Mouse (Mus musculus) midbrain, embryonic 13.5 days (tissue): ENCODE measurements at regions not wholly inside any gene's neighbourhood (a gene's known extent, or its start where the extent isn't known, plus 50 kb on each side); places are given as distances from the start of the nearest gene placed in this dataset.

Experiments used
- ATAC-seq: fragments of 200-750 bp; cut with Nextera tagmentation; 2 replicates; pipeline ENCODE4 v1.8.0; 2017; ENCODE audit warnings: mild to moderate bottlenecking, moderate TSS enrichment, moderate library complexity
- H3K27ac ChIP-seq: fragments of 300-500 bp; sonication (generic); 2 replicates; pipeline ENCODE4 v1.5.1; 2015; ENCODE audit warnings: inconsistent platforms, mild to moderate bottlenecking, moderate library complexity
- H3K27me3 ChIP-seq: fragments of 300-500 bp; sonication (generic); 2 replicates; pipeline ENCODE4 v1.6.1; 2015; ENCODE audit warnings: mild to moderate bottlenecking, inconsistent platforms
- H3K36me3 ChIP-seq: fragments of 300-500 bp; sonication (generic); 2 replicates; pipeline ENCODE4 v1.6.1; 2015; ENCODE audit warnings: mild to moderate bottlenecking, inconsistent platforms
- H3K4me1 ChIP-seq: fragments of 300-500 bp; sonication (generic); replicated peaks from 2 replicates; pipeline ENCODE4 v1.6.1; 2015; ENCODE audit warnings: inconsistent platforms
- H3K4me2 ChIP-seq: fragments of 300-500 bp; sonication (generic); replicated peaks from 2 replicates; pipeline ENCODE4 v1.6.1; 2015; ENCODE audit warnings: moderate library complexity, mild to moderate bottlenecking, inconsistent platforms
- H3K4me3 ChIP-seq: fragments of 300-500 bp; sonication (generic); replicated peaks from 2 replicates; pipeline ENCODE4 v1.5.1; 2015; ENCODE audit warnings: mild to moderate bottlenecking, inconsistent platforms
- H3K9ac ChIP-seq: fragments of 300-500 bp; sonication (generic); replicated peaks from 2 replicates; pipeline ENCODE4 v1.6.1; 2015; ENCODE audit warnings: mild to moderate bottlenecking, inconsistent platforms
- H3K9me3 ChIP-seq: fragments of 300-500 bp; sonication (generic); 2 replicates; pipeline ENCODE4 v1.6.1; 2016; ENCODE audit warnings: mild to moderate bottlenecking, inconsistent platforms
- WGBS: fragments of 180-500 bp; shearing (Covaris S2); methylation state at CpG from one replicate; pipeline ENCODE4 v1.1.7; 2015; 5-methylcytosine and 5-hydroxymethylcytosine counted together

DNA sequence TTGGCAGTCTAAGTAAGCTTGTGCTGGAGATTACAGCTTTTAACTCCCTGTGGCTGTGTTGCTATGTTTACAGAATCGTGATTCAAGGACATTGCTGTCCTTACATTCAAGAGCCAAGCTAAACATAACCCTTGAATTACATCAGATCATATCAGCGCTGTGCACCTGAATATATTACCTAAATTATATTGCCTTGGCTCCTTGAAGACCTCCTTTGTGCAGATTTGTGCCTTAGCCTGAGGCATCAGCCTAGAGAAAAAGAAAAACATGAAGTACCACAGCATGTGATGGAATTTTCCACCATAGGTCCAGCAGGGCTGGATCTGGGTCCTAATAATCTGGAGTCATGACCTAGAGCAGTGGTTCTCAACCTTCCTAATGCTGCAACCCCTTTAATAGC is 189.8 kb upstream of the Tsc22d2 start:
- no peak for ATAC-seq
- Histone ChIP-seq H3K4me2 (no peak overlapping the region), H3K27ac (no peak overlapping the region), H3K4me1 (no peaks in the 10 kb centered on the region), H3K9ac (no peak overlapping the region), H3K27me3 (no peaks in the 10 kb centered on the region), H3K4me3 (no peak overlapping the region), H3K36me3 (no peaks in the 10 kb centered on the region), H3K9me3 (no peaks in the 10 kb centered on the region)
- 82% methylated on average over 2 of the region's 2 CpGs for WGBS

DNA sequence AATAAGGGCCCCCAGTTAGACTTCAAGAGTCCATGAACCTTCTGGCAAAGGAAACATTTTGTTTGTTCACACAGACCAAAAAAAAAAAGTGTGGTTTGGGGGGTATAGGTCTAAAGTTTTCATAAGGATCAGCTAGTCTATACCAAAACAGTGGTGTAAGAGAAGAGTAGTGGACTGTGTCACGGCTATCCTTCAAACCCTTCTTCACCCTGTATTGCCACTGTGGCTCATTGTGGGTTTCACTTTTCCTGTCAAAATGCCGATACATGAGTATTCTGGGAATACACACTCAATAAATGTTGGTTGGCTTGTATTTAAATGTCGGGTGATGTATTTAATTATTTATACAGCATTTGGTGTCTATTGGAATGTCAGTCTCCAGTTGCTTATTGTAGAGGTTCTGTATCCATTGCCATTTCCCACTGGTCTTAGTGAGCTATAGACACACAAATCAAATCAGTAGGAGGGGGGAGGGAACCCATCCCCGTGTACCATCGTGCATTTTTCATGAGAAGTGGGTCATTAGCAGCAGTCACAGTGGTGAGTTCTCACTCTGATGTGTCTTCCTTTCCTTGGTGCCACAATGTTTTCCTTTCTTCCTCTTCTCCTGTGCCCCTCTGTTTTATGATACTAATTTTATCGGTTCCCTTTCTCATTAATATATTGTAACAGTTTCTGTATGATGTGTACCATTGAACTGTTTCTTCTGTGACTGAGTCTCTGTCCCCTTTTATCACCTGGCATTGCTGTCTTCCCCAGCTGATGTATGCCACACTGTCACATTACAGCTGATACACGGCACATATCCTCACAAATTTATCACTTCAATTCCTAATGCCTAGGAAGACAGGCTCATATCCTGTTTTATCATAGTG is 187.8 kb upstream of the Tsc22d2 start:
- Histone ChIP-seq H3K9me3 (no peaks in the 10 kb centered on the region), H3K36me3 (no peaks in the 10 kb centered on the region), H3K4me2 (no peak overlapping the region), H3K9ac (no peak overlapping the region), H3K4me3 (no peak overlapping the region), H3K4me1 (no peaks in the 10 kb centered on the region), H3K27ac (no peak overlapping the region), H3K27me3 (no peaks in the 10 kb centered on the region)
- whole genome bisulfite sequencing: 71% methylated on average over 7 of the region's 7 CpGs
- peak; percentile 80 for ATAC-seq

DNA sequence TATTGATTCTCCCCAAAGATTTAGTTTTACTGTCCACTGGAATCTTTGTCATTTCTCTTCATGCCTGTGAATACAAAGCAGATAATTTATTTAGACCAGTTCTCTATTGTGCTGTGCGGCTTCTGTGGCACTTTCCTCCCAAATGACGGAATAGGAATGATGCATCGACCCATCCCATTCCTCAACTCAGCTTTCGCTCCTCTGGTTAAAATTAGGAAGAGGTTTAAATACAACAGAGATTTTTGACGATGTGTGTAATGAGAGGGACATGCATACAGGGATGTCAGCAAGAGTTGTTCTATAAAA is 187.2 kb upstream of the Tsc22d2 start:
- 82% methylated on average over 5 of the region's 5 CpGs for WGBS
- Histone ChIP-seq H3K27me3 (no peaks in the 10 kb centered on the region), H3K4me2 (no peak overlapping the region), H3K4me3 (no peak overlapping the region), H3K4me1 (no peaks in the 10 kb centered on the region), H3K9me3 (no peaks in the 10 kb centered on the region), H3K27ac (no peak overlapping the region), H3K36me3 (no peaks in the 10 kb centered on the region), H3K9ac (no peak overlapping the region)
- no peak for ATAC-seq

DNA sequence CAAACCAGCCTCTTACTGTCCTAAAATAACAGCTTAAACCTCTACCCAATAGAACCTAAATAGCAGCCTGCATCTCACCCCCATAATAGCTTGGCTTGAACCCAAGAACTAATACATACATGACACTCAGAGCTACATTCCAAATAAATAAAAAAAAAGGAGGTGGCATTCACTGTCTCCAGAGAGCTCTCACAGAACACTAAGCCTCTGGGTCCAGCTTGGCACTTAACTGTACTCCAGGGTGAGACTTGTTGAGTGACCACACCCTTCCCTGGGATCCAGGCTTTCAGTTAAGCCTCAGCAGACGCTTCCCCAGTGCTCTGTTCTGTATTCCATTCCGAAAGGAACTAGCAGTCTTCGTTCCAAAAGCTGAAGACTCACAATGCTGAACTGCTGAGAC is 186.3 kb upstream of the Tsc22d2 start:
- Histone ChIP-seq H3K27me3 (no peaks in the 10 kb centered on the region), H3K9me3 (no peaks in the 10 kb centered on the region), H3K4me2 (no peak overlapping the region), H3K4me1 (no peaks in the 10 kb centered on the region), H3K36me3 (no peaks in the 10 kb centered on the region), H3K4me3 (no peak overlapping the region), H3K9ac (no peak overlapping the region), H3K27ac (no peak overlapping the region)
- ATAC-seq: no peak
- WGBS: 80% methylated on average over 3 of the region's 3 CpGs

DNA sequence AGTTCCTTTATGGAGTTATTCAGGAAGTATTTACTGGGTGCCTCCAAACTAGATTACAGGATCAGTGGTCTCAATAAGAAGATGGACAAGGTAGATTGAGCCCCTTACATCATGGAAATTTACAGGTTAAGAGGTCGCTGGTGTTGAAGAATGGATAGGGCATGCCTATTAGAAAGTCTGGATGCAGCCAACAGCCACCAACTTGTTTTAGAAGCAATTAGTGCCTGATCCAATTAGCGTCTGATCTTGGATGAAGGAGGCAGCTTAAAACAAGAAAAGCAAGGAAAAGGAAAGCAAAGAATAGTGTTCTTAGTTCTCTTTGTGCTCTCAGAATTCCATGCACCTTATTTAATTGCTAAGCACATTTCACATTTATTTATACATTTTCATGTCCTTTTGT is 182.8 kb upstream of the Tsc22d2 start:
- no peak overlapping the region for H3K4me3 ChIP-seq
- no peak overlapping the region for H3K27ac ChIP-seq
- 70% methylated on average over 2 of the region's 2 CpGs for WGBS
- no peak overlapping the region for H3K9ac ChIP-seq
- no peaks in the 10 kb centered on the region for H3K27me3 ChIP-seq
- H3K36me3 ChIP-seq: no peaks in the 10 kb centered on the region
- H3K4me1 ChIP-seq: no peaks in the 10 kb centered on the region
- no peak overlapping the region for H3K4me2 ChIP-seq
- no peak for ATAC-seq
- H3K9me3 ChIP-seq: no peaks in the 10 kb centered on the region

DNA sequence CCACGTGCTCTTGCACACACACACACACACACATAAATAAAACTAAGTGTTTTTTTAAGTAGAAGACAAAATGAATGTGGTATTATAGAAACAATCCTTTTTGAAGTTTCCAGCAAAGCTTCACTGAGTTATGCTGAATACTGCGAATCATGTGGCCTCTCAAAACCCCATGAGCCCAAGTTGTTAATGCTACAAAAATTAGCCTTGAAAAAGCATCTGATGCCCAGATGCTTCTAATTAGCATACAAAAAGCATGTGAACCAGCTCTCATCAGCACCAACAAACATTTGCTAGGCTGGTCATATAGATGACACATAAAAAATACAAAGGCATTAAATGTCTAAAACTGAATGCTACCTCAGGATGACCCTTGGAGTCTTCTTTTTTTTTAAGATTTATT is 181.2 kb upstream of the Tsc22d2 start:
- Histone ChIP-seq H3K9me3 (no peaks in the 10 kb centered on the region), H3K9ac (no peak overlapping the region), H3K4me3 (no peak overlapping the region), H3K27me3 (no peaks in the 10 kb centered on the region), H3K36me3 (no peaks in the 10 kb centered on the region), H3K4me1 (no peaks in the 10 kb centered on the region), H3K4me2 (no peak overlapping the region), H3K27ac (no peak overlapping the region)
- ATAC-seq: no peak
- WGBS: 77% methylated on average over 2 of the region's 2 CpGs

DNA sequence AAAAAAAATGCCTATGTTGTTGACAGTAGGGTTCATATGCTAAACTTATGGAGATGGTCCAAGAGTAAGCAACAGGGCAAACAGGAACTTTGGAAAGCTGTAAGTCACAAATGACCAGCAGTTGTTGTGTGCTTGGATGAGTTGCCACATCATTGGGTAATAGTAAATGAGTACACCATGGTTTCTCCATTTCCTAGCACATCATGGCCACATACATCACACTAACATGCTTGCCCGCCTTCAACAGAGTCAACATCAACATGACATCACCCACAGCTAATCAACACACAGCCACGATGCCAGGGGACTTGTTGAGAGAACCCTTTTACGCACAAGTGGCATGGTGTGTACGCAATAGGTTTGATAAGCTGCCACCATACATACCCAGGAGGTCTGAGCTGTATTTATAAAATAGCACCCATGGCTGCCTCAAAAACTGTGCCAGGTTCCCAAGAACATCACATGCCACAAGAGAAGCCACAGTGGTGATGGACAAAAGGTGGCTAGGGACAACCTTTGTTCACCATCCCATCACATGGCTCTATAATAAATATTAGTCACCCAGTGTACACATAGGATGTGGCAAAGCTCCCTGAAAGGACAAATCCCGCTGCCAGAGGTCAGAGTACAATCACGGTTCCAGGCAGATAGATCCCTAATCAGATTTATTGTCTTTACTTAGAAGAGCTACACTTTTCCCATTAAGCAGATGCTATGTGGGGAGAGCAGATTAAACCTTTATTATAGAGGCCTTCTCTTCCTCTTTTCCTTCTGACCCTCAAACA is 179.5 kb upstream of the Tsc22d2 start:
- no peak overlapping the region for H3K9ac ChIP-seq
- H3K36me3 ChIP-seq: no peaks in the 10 kb centered on the region
- H3K27me3 ChIP-seq: no peaks in the 10 kb centered on the region
- no peaks in the 10 kb centered on the region for H3K4me1 ChIP-seq
- no peak overlapping the region for H3K4me2 ChIP-seq
- H3K27ac ChIP-seq: no peak overlapping the region
- 0 out of 2 replicates have a peak, but pooled peaks cover 2% of the 10 kb centered on the region for H3K9me3 ChIP-seq
- 90% methylated on average over 6 of the region's 6 CpGs for WGBS
- ATAC-seq: no peak
- H3K4me3 ChIP-seq: no peak overlapping the region

DNA sequence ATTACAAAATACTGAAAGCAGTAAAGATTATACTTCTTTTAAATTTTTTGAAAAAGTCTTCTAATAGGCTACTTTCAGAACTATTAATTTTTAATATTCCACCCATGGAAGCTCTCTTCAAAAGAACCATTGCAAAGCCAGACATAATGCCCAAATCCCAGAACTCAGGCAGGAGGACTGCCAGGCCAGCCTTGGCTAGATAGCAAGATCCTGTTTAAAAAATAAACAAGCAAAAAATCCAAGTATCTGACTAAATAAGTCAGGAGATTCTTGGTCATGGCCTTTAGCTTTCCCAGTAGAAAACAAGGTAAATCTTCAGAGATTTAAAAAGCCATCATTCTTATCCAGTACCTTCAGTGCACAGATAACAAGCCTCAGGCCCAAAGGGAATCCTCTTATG is 176.4 kb upstream of the Tsc22d2 start:
- Histone ChIP-seq H3K27ac (no peak overlapping the region), H3K36me3 (no peaks in the 10 kb centered on the region), H3K27me3 (no peaks in the 10 kb centered on the region), H3K4me2 (no peak overlapping the region), H3K4me3 (no peak overlapping the region), H3K9ac (no peak overlapping the region), H3K9me3 (0 out of 2 replicates have a peak, but pooled peaks cover 2% of the 10 kb centered on the region), H3K4me1 (no peaks in the 10 kb centered on the region)
- no peak for ATAC-seq

DNA sequence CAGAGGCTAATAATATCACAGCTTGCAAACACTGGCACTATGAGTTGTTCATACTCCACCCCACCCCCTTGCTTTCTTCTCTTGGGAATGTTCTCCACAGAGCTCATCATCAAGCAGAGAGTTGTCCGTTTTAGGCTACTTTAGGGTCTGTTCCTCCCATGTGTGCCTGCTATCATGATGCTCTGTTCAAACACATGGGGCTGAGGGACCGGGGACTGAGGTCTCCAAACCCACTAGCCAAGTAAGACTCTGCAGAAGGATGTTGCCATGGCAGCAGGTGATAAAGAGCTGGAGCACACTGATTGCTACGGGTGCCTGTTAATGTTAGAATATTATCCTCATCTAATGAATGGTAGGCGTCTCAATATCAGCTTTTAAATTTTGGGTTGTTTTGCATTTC is 173.7 kb upstream of the Tsc22d2 start:
- no peak overlapping the region for H3K4me3 ChIP-seq
- 0 out of 2 replicates have a peak, but pooled peaks cover 2% of the 10 kb centered on the region for H3K9me3 ChIP-seq
- ATAC-seq: no peak
- 84% methylated on average over 4 of the region's 4 CpGs for WGBS
- H3K27me3 ChIP-seq: no peaks in the 10 kb centered on the region
- 0 out of 2 replicates have a peak, but pooled peaks cover 3% of the 10 kb centered on the region for H3K4me1 ChIP-seq
- H3K36me3 ChIP-seq: no peaks in the 10 kb centered on the region
- H3K9ac ChIP-seq: no peak overlapping the region
- H3K4me2 ChIP-seq: no peak overlapping the region
- H3K27ac ChIP-seq: no peak overlapping the region

DNA sequence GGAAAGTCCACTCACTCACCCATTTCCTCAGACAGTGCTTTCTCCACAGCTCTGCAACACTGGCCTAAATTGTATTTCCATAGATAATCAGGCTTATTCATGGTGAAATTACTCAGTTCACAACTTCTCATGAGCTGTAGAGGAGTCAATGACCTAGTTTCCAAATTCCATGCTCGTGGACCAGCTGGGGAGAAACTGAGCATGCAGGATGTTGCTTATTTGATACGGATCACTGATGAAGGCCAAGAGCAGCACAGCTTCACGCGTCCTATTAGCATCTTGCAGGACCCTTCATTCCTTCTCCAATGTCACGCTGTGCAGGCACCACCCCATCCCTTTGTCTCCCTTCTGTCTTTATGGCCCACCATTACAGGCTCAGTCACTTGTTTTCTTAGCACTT is 169.2 kb upstream of the Tsc22d2 start:
- Histone ChIP-seq H3K4me3 (no peak overlapping the region), H3K27ac (no peak overlapping the region), H3K4me2 (no peak overlapping the region), H3K9ac (no peak overlapping the region), H3K27me3 (no peaks in the 10 kb centered on the region), H3K9me3 (no peaks in the 10 kb centered on the region), H3K36me3 (no peaks in the 10 kb centered on the region), H3K4me1 (0 out of 2 replicates have a peak, but pooled peaks cover 3% of the 10 kb centered on the region)
- WGBS: 6% methylated on average over 5 of the region's 5 CpGs
- ATAC-seq: no peak

DNA sequence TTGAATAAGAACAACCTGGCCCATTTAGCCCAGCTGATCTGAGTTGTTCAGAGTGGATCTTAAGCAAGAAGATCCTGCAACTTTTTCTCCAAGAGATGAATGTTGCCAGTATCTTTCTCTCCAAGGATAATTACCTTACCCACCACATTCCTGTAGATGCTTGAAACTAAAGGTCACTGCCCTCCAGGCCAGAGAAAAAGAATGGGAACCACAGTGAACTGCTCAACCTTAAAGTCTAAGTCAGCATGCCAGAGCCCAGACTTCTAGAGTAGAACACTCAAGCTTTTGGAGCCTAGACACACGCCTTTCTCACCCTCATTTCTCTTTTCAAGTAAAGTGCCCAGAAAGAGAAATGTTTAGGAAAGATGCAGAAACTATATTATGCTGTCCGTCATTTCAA is 166.5 kb upstream of the Tsc22d2 start:
- 71% methylated on average over 2 of the region's 2 CpGs for WGBS
- Histone ChIP-seq H3K9me3 (no peaks in the 10 kb centered on the region), H3K4me1 (0 out of 2 replicates have a peak, but pooled peaks cover 3% of the 10 kb centered on the region), H3K36me3 (no peaks in the 10 kb centered on the region), H3K27ac (no peak overlapping the region), H3K4me2 (no peak overlapping the region), H3K4me3 (no peak overlapping the region), H3K9ac (no peak overlapping the region), H3K27me3 (no peaks in the 10 kb centered on the region)
- ATAC-seq: no peak

DNA sequence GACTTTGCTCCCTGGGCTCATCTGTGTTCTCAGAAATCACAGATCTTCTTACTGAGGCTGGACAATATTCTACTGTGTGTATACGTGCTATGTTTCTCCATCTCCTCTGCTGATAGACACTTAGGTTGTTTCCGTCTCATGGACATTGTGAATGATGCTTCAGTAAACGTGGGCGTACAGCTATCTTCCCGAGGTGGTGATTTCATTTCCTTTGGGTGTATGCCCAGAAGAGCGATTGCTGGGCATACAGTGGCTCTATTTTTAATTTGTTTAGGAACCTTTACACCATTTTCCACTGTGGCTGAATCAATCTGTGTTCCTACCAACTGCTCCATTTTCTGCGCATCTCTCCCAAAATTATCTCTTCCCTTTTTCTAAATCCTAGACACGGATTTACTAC is 160.6 kb upstream of the Tsc22d2 start:
- 87% methylated on average over 8 of the region's 8 CpGs for WGBS
- Histone ChIP-seq H3K36me3 (no peaks in the 10 kb centered on the region), H3K4me1 (no peaks in the 10 kb centered on the region)

More for the DNA sequence above, 160.6 kb upstream of the Tsc22d2 start:
- Histone ChIP-seq H3K27ac (no peak overlapping the region), H3K4me3 (no peak overlapping the region), H3K9me3 (no peaks in the 10 kb centered on the region), H3K9ac (no peak overlapping the region), H3K27me3 (no peaks in the 10 kb centered on the region), H3K4me2 (no peak overlapping the region)
- ATAC-seq: no peak
